Mouse (Mus musculus): ENCODE measurements around the gene Mcat. TPM values are rescaled to one million over a fixed set of nuclear protein-coding genes. Genes with fewer than 3 reads are reported as not detected.
A peak's percentile ranks its signal among the peaks of the same experiment; 100 is the strongest.

The Mcat gene
- polyA plus RNA-seq, 1 experiment from 2014 or later = 15.9 TPM

GRCm38 (mm10) chr15:83593702-83594512 is 30.3 kb upstream of the Mcat start:
- Histone ChIP-seq H3K27ac (ENCODE audit: low read depth, low read length) (peak overlapping the region; percentile 9; the same call in 1 of the 2 replicates), H3K27me3 (replicated peaks; ENCODE audit: control insufficient read depth, insufficient read depth, low read length) (no peaks in the 10 kb centered on the region), H3K36me3 (ENCODE audit: control insufficient read depth, insufficient read depth) (no peaks in the 10 kb centered on the region), H3K4me1 (replicated peaks; ENCODE audit: control insufficient read depth, insufficient read depth, low read length) (0 out of 2 replicates have a peak, but pooled peaks cover 10% of the 10 kb centered on the region), H3K9me3 (ENCODE audit: control insufficient read depth) (no peaks in the 10 kb centered on the region), H3K9ac (ENCODE audit: low read depth, low read length) (peak overlapping the region; percentile 54; the same call in 1 of the 2 replicates), H3K4me3 (ENCODE audit: low read depth, low read length) (peak overlapping the region; percentile 71), H3K4me2 (replicated peaks; ENCODE audit: low read depth) (peak overlapping the region; percentile 81)
- ATAC-seq = peak; percentile 60
- TF ChIP-seq CTCF (IDR thresholded peaks at IDR 0.05; ENCODE audit: low read depth) = no peak
- WGBS = 11% methylated on average over 19 of the region's 19 CpGs

- no peak for ATAC-seq
These were observed 29.6 kb upstream of the Mcat start for GRCm38 (mm10) chr15:83593189-83593585.

GRCm38 (mm10) chr15:83592260-83593188 is 28.9 kb upstream of the Mcat start:
- H3K4me1 ChIP-seq (replicated peaks; ENCODE audit: control insufficient read depth, insufficient read depth, low read length) = 0 out of 2 replicates have a peak, but pooled peaks cover 10% of the 10 kb centered on the region
- H3K27ac ChIP-seq (ENCODE audit: low read depth, low read length) = 0 out of 2 replicates have a peak overlapping the region, but pooled peaks have one; percentile 21
- H3K9me3 ChIP-seq (ENCODE audit: control insufficient read depth) = no peaks in the 10 kb centered on the region
- no peaks in the 10 kb centered on the region for H3K36me3 ChIP-seq (ENCODE audit: control insufficient read depth, insufficient read depth)
- ATAC-seq = no peak
- H3K4me3 ChIP-seq (ENCODE audit: low read depth, low read length) = no peak overlapping the region
- 55% methylated on average over 8 of the region's 8 CpGs for WGBS
- H3K27me3 ChIP-seq (replicated peaks; ENCODE audit: control insufficient read depth, insufficient read depth, low read length) = no peaks in the 10 kb centered on the region
- TF ChIP-seq CTCF (IDR thresholded peaks at IDR 0.05; ENCODE audit: low read depth) = no peak
- H3K4me2 ChIP-seq (replicated peaks; ENCODE audit: low read depth) = no peak overlapping the region
- H3K9ac ChIP-seq (ENCODE audit: low read depth, low read length) = no peak overlapping the region

More at GRCm38 (mm10) chr15:83593189-83593585, 29.6 kb upstream of the Mcat start:
- Histone ChIP-seq H3K9me3 (ENCODE audit: control insufficient read depth) (no peaks in the 10 kb centered on the region), H3K9ac (ENCODE audit: low read depth, low read length) (no peak overlapping the region), H3K4me2 (replicated peaks; ENCODE audit: low read depth) (peak overlapping the region; percentile 81), H3K4me3 (ENCODE audit: low read depth, low read length) (no peak overlapping the region), H3K4me1 (replicated peaks; ENCODE audit: control insufficient read depth, insufficient read depth, low read length) (0 out of 2 replicates have a peak, but pooled peaks cover 10% of the 10 kb centered on the region), H3K27ac (ENCODE audit: low read depth, low read length) (peak overlapping the region; percentile 21; the same call in 1 of the 2 replicates), H3K27me3 (replicated peaks; ENCODE audit: control insufficient read depth, insufficient read depth, low read length) (no peaks in the 10 kb centered on the region), H3K36me3 (ENCODE audit: control insufficient read depth, insufficient read depth) (no peaks in the 10 kb centered on the region)
- TF ChIP-seq CTCF (IDR thresholded peaks at IDR 0.05; ENCODE audit: low read depth) = no peak

GRCm38 (mm10) chr15:83591758-83592157 is 28.2 kb upstream of the Mcat start:
- 81% methylated on average over 6 of the region's 6 CpGs for WGBS
- Histone ChIP-seq H3K27ac (ENCODE audit: low read depth, low read length) (no peak overlapping the region), H3K27me3 (replicated peaks; ENCODE audit: control insufficient read depth, insufficient read depth, low read length) (no peaks in the 10 kb centered on the region), H3K4me1 (replicated peaks; ENCODE audit: control insufficient read depth, insufficient read depth, low read length) (0 out of 2 replicates have a peak, but pooled peaks cover 10% of the 10 kb centered on the region), H3K4me2 (replicated peaks; ENCODE audit: low read depth) (no peak overlapping the region), H3K9me3 (ENCODE audit: control insufficient read depth) (no peaks in the 10 kb centered on the region), H3K9ac (ENCODE audit: low read depth, low read length) (no peak overlapping the region), H3K4me3 (ENCODE audit: low read depth, low read length) (no peak overlapping the region), H3K36me3 (ENCODE audit: control insufficient read depth, insufficient read depth) (peaks cover 7% of the 10 kb centered on the region)
- ATAC-seq = no peak
- no peak for TF ChIP-seq CTCF (IDR thresholded peaks at IDR 0.05; ENCODE audit: low read depth)

GRCm38 (mm10) chr15:83590841-83591240 is 27.3 kb upstream of the Mcat start:
- ATAC-seq = peak; percentile 44; the same call in 1 of the 2 replicates
- Histone ChIP-seq H3K9ac (ENCODE audit: low read depth, low read length) (no peak overlapping the region), H3K4me1 (replicated peaks; ENCODE audit: control insufficient read depth, insufficient read depth, low read length) (0 out of 2 replicates have a peak, but pooled peaks cover 10% of the 10 kb centered on the region), H3K27ac (ENCODE audit: low read depth, low read length) (peak overlapping the region; percentile 60; the same call in 1 of the 2 replicates), H3K27me3 (replicated peaks; ENCODE audit: control insufficient read depth, insufficient read depth, low read length) (no peaks in the 10 kb centered on the region), H3K4me3 (ENCODE audit: low read depth, low read length) (no peak overlapping the region), H3K36me3 (ENCODE audit: control insufficient read depth, insufficient read depth) (peaks cover 16% of the 10 kb centered on the region), H3K4me2 (replicated peaks; ENCODE audit: low read depth) (no peak overlapping the region), H3K9me3 (ENCODE audit: control insufficient read depth) (no peaks in the 10 kb centered on the region)
- TF ChIP-seq CTCF (IDR thresholded peaks at IDR 0.05; ENCODE audit: low read depth) = no peak
- WGBS = 74% methylated on average over 4 of the region's 4 CpGs
